8 mouse cellular contexts compared by ENCODE assay signal in genomic region chr15:79774117-79775027, GRCm38 (mm10). TPM values are rescaled to one million over a fixed set of nuclear protein-coding genes. Genes with fewer than 3 reads are reported as not detected.
DNase-seq lines count a peak whose midpoint lies in the region; ATAC-seq and TF ChIP-seq lines count a peak whose summit lies in the region.

No protein-coding gene starts in this region.

- DNase-seq in gastrocnemius, adult 8-10 months (ENCODE audit: low spot score in 2 of 2), result peak; percentile 92 to 96
- peak; percentile 95 for DNase-seq in hindlimb bud, embryonic 11.5 days (ENCODE audit: extremely low spot score, low read depth, low spot score)
- peak; percentile 87 to 97 for DNase-seq in left cerebral cortex, adult 8-10 months (ENCODE audit: low spot score in 2 of 2)
- peak; percentile 97 to 98 for DNase-seq in right cerebral cortex, postnatal 10 days (ENCODE audit: low spot score in 2 of 2)
- peak; percentile 89 for DNase-seq in urinary bladder, postnatal 25 days (ENCODE audit: low spot score)

- H3K4me1 ChIP-seq in cortical plate, adult 2 months (ENCODE audit: control insufficient read depth, insufficient read depth, low read length), result peaks cover 18% of the 10 kb centered on the region
- H3K4me1 ChIP-seq in megakaryocyte, embryonic 14.5 days, result peaks cover 73% of the 10 kb centered on the region

- peaks cover 7% of the 10 kb centered on the region for H3K9me3 ChIP-seq in megakaryocyte, embryonic 14.5 days

- peak; percentile 97 for ATAC-seq in activated CD4-positive, CD25-positive, alpha-beta regulatory T cell, adult 4 months

- H3K36me3 ChIP-seq in megakaryocyte, embryonic 14.5 days (replicated peaks; ENCODE audit: low read length), result peaks cover 9% of the 10 kb centered on the region

- H3K27ac ChIP-seq in cortical plate, adult 2 months (ENCODE audit: insufficient read depth, low read length), result peak overlapping the region; percentile 30

- TF ChIP-seq CTCF in cortical plate, adult 2 months (IDR thresholded peaks at IDR 0.05; ENCODE audit: extremely low read depth, insufficient read depth, low read length), result no peak

- H3K4me3 ChIP-seq in cortical plate, adult 2 months (ENCODE audit: insufficient read depth, low read length), result peak overlapping the region; percentile 71
- H3K4me3 ChIP-seq in megakaryocyte, embryonic 14.5 days (replicated peaks), result peak overlapping the region; percentile 100

- peaks cover 8% of the 10 kb centered on the region for H3K27me3 ChIP-seq in megakaryocyte, embryonic 14.5 days (replicated peaks)

- peak; percentile 97 for TF ChIP-seq POLR2A in cortical plate, adult 2 months (IDR thresholded peaks at IDR 0.05; ENCODE audit: extremely low read depth, insufficient read depth, low read length)

RNA-seq across cellular contexts. Expression of gene Dnal4, which starts 3.3 kb away (rescaled TPM):
- 1 to 10 TPM; 5.3 to 6.9 TPM for polyA plus RNA-seq in activated CD4-positive, CD25-positive, alpha-beta regulatory T cell, adult 4 months (2017; shearing (Covaris generic))
- polyA plus RNA-seq in cortical plate, adult 2 months (2012; rRNA removed), result 71.5 and 72.4 TPM in 2 replicates
- 1 to 10 TPM; 4.8 to 6.5 (median 5.2) TPM for total RNA-seq in gastrocnemius, adult 8-10 months (2022)
- 10 to 100 TPM; 49.3 to 56.8 (median 52.9) TPM for total RNA-seq in left cerebral cortex, adult 8-10 months (2022)
- 23.4 and 30.0 TPM in 2 replicates for polyA plus RNA-seq in megakaryocyte, embryonic 14.5 days (2012; ENCODE audit: insufficient read depth, low replicate concordance)

RNA-seq across cellular contexts. Expression of gene Nptxr, which starts 30.2 kb away (rescaled TPM):
- under 1 TPM; 0.09 to 0.11 TPM for polyA plus RNA-seq in activated CD4-positive, CD25-positive, alpha-beta regulatory T cell, adult 4 months (2017; shearing (Covaris generic))
- polyA plus RNA-seq in cortical plate, adult 2 months (2012; rRNA removed), result 293 and 298 TPM in 2 replicates
- total RNA-seq in gastrocnemius, adult 8-10 months (2022), result under 1 TPM; 0.39 to 0.99 (median 0.64) TPM
- 100 to 1,000 TPM; 506 to 553 (median 527) TPM for total RNA-seq in left cerebral cortex, adult 8-10 months (2022)
- 0.03 TPM in 1 of 2 replicates, not detected in the other for polyA plus RNA-seq in megakaryocyte, embryonic 14.5 days (2012; ENCODE audit: insufficient read depth, low replicate concordance)

RNA-seq across cellular contexts. Expression of gene Sun2, which starts 32.0 kb away (rescaled TPM):
- polyA plus RNA-seq in activated CD4-positive, CD25-positive, alpha-beta regulatory T cell, adult 4 months (2017; shearing (Covaris generic)), result 10 to 100 TPM; 12.7 to 14.3 TPM
- polyA plus RNA-seq in cortical plate, adult 2 months (2012; rRNA removed), result 29.7 and 32.0 TPM in 2 replicates
- 10 to 100 TPM; 76.6 to 84.7 (median 80.3) TPM for total RNA-seq in gastrocnemius, adult 8-10 months (2022)
- total RNA-seq in left cerebral cortex, adult 8-10 months (2022), result 10 to 100 TPM; 50.4 to 71.2 (median 63.2) TPM
- polyA plus RNA-seq in megakaryocyte, embryonic 14.5 days (2012; ENCODE audit: insufficient read depth, low replicate concordance), result 27.2 and 34.9 TPM in 2 replicates

RNA-seq across cellular contexts. Expression of gene Npcd, which starts 59.7 kb away (rescaled TPM):
- polyA plus RNA-seq in activated CD4-positive, CD25-positive, alpha-beta regulatory T cell, adult 4 months (2017; shearing (Covaris generic)), result not detected
- polyA plus RNA-seq in cortical plate, adult 2 months (2012; rRNA removed), result 2.4 and 3.0 TPM in 2 replicates
- under 1 TPM in 2 of 4 experiments, not detected in 2; 0.32 to 0.47 TPM for total RNA-seq in gastrocnemius, adult 8-10 months (2022)
- 10 to 100 TPM; 14.8 to 25.9 (median 19.3) TPM for total RNA-seq in left cerebral cortex, adult 8-10 months (2022)
- 0.09 TPM in 1 of 2 replicates, not detected in the other for polyA plus RNA-seq in megakaryocyte, embryonic 14.5 days (2012; ENCODE audit: insufficient read depth, low replicate concordance)

Comparison
In these comparisons a context has a peak if more than half of its experiments do, and no peak if none do; other contexts are left out.
1. Peak in every context shown above with its lines: DNase-seq, ATAC-seq, H3K4me3 ChIP-seq and H3K27ac ChIP-seq.
2. RNA of gene Nptxr, which starts 30.2 kb away (polyA plus RNA-seq): 293 to 298 TPM in cortical plate, adult 2 months; 0.09 to 0.11 TPM in activated CD4-positive, CD25-positive, alpha-beta regulatory T cell, adult 4 months and 0.03 TPM in megakaryocyte, embryonic 14.5 days; every median in the first group is over 100 times any median in the second.